Comparison of ENCODE assay signal across 21 mouse cellular contexts in genomic region chr4:58498734-58499133, GRCm38 (mm10). TPM values are rescaled to one million over a fixed set of nuclear protein-coding genes. Genes with fewer than 3 reads are reported as not detected.
DNase-seq lines count a peak whose midpoint lies in the region; ATAC-seq and TF ChIP-seq lines count a peak whose summit lies in the region.
"Had no signal": no experiment of that assay in that cellular context is flagged by ENCODE, and none has a peak within 500 bp of the region (broad histone marks: within the 10 kb centered on the region; RNA-seq: fewer than 3 reads in every experiment).

No protein-coding gene starts in this region.

- no peak for DNase-seq in embryonic facial prominence, embryonic 10.5 days (ENCODE audit: low spot score)
- DNase-seq in retina, postnatal 1 day = peak; percentile 12
- no peak for DNase-seq in retina, embryonic 14.5 days (ENCODE audit: low spot score)
- DNase-seq in intestine, embryonic 14.5 days (ENCODE audit: low spot score) = peak; percentile 52
- DNase-seq in lung, postnatal 0 days (ENCODE audit: low spot score) = no peak
- DNase-seq: adrenal gland, postnatal 10 days; cerebellum, adult 11-12 months; cerebellum, adult 9-11 months; cerebellum, postnatal 36 days; gastrocnemius, postnatal 25 days; heart, postnatal 14 days; kidney, adult 18-20 months had no signal

- H3K9ac ChIP-seq in embryonic facial prominence, embryonic 13.5 days = no peak overlapping the region
- no peak overlapping the region for H3K9ac ChIP-seq in intestine, embryonic 14.5 days (ENCODE audit: low read length)
- no peak overlapping the region for H3K9ac ChIP-seq in stomach, embryonic 15.5 days
- H3K9ac ChIP-seq in lung, postnatal 0 days (replicated peaks; ENCODE audit: low read depth) = no peak overlapping the region
- H3K9ac ChIP-seq in kidney, embryonic 16.5 days (replicated peaks; ENCODE audit: low read length) = no peak overlapping the region
- H3K9ac ChIP-seq: forebrain, embryonic 12.5 days; hindbrain, embryonic 14.5 days had no signal

- no peak overlapping the region for H3K4me2 ChIP-seq in embryonic facial prominence, embryonic 13.5 days
- H3K4me2 ChIP-seq in intestine, embryonic 14.5 days (ENCODE audit: low read length) = no peak overlapping the region
- H3K4me2 ChIP-seq in stomach, embryonic 15.5 days = no peak overlapping the region
- H3K4me2 ChIP-seq in lung, postnatal 0 days (replicated peaks; ENCODE audit: low read depth, low read length) = no peak overlapping the region
- no peak overlapping the region for H3K4me2 ChIP-seq in kidney, embryonic 16.5 days (replicated peaks; ENCODE audit: low read depth, low read length)
- H3K4me2 ChIP-seq: forebrain, embryonic 12.5 days; hindbrain, embryonic 14.5 days had no signal

- ATAC-seq in embryonic facial prominence, embryonic 13.5 days (ENCODE audit: insufficient number of reproducible peaks, insufficient read depth, low FRiP score, low TSS enrichment, low read depth) = no peak; the same call in 1 of the 2 replicates
- no peak for ATAC-seq in intestine, embryonic 14.5 days (replicated peaks; ENCODE audit: low FRiP score, low TSS enrichment, low read depth)
- ATAC-seq in stomach, embryonic 15.5 days (ENCODE audit: insufficient read depth, low FRiP score, low read depth) = no peak
- ATAC-seq in lung, postnatal 0 days = no peak
- ATAC-seq in kidney, embryonic 16.5 days (ENCODE audit: low FRiP score, low TSS enrichment) = no peak
- ATAC-seq: forebrain, embryonic 16.5 days; Patski had no signal

- TF ChIP-seq EP300 in lung, postnatal 0 days (IDR thresholded peaks at IDR 0.05) = no peak

- peaks cover 10% of the 10 kb centered on the region for H3K36me3 ChIP-seq in embryonic facial prominence, embryonic 13.5 days
- peaks cover 52% of the 10 kb centered on the region for H3K36me3 ChIP-seq in embryonic facial prominence, embryonic 10.5 days (replicated peaks)
- H3K36me3 ChIP-seq in intestine, embryonic 14.5 days (ENCODE audit: control insufficient read depth, insufficient read depth, low read length) = peaks cover 24% of the 10 kb centered on the region
- no peaks in the 10 kb centered on the region for H3K36me3 ChIP-seq in stomach, embryonic 15.5 days
- H3K36me3 ChIP-seq in lung, postnatal 0 days (ENCODE audit: insufficient read depth, low read length) = no peaks in the 10 kb centered on the region
- H3K36me3 ChIP-seq in kidney, embryonic 16.5 days (ENCODE audit: insufficient read depth, low read length) = peaks cover 5% of the 10 kb centered on the region; the same call in 1 of the 2 replicates
- H3K36me3 ChIP-seq: forebrain, embryonic 12.5 days had no signal

- H3K4me3 ChIP-seq in embryonic facial prominence, embryonic 13.5 days = no peak overlapping the region
- H3K4me3 ChIP-seq in embryonic facial prominence, embryonic 10.5 days = no peak overlapping the region
- H3K4me3 ChIP-seq in intestine, embryonic 14.5 days (ENCODE audit: low read depth, low read length) = no peak overlapping the region
- no peak overlapping the region for H3K4me3 ChIP-seq in stomach, embryonic 15.5 days (replicated peaks)
- no peak overlapping the region for H3K4me3 ChIP-seq in lung, postnatal 0 days (ENCODE audit: low read depth, low read length)
- no peak overlapping the region for H3K4me3 ChIP-seq in kidney, embryonic 16.5 days (ENCODE audit: low read length)
- H3K4me3 ChIP-seq: forebrain, embryonic 12.5 days; hindbrain, embryonic 10.5 days had no signal

- H3K9me3 ChIP-seq in embryonic facial prominence, embryonic 13.5 days = no peaks in the 10 kb centered on the region
- no peaks in the 10 kb centered on the region for H3K9me3 ChIP-seq in embryonic facial prominence, embryonic 10.5 days
- no peaks in the 10 kb centered on the region for H3K9me3 ChIP-seq in intestine, embryonic 14.5 days (ENCODE audit: control insufficient read depth, low read length)
- H3K9me3 ChIP-seq in stomach, embryonic 15.5 days = no peaks in the 10 kb centered on the region
- no peaks in the 10 kb centered on the region for H3K9me3 ChIP-seq in lung, postnatal 0 days (ENCODE audit: low read length)
- H3K9me3 ChIP-seq in kidney, embryonic 16.5 days (ENCODE audit: low read length) = no peaks in the 10 kb centered on the region
- H3K9me3 ChIP-seq: forebrain, embryonic 12.5 days; hindbrain, embryonic 10.5 days had no signal

- peaks cover 75% of the 10 kb centered on the region for H3K4me1 ChIP-seq in embryonic facial prominence, embryonic 13.5 days
- H3K4me1 ChIP-seq in embryonic facial prominence, embryonic 10.5 days = peaks cover 55% of the 10 kb centered on the region
- H3K4me1 ChIP-seq in intestine, embryonic 14.5 days (replicated peaks; ENCODE audit: control insufficient read depth, insufficient read depth, low read length) = peaks cover 25% of the 10 kb centered on the region
- H3K4me1 ChIP-seq in stomach, embryonic 15.5 days = peaks cover 30% of the 10 kb centered on the region
- no peaks in the 10 kb centered on the region for H3K4me1 ChIP-seq in lung, postnatal 0 days (ENCODE audit: insufficient read depth, low read depth, low read length)
- peaks cover 7% of the 10 kb centered on the region; the same call in 1 of the 2 replicates for H3K4me1 ChIP-seq in kidney, embryonic 16.5 days (ENCODE audit: insufficient read depth, low read length)

- H3K27me3 ChIP-seq in embryonic facial prominence, embryonic 13.5 days = no peaks in the 10 kb centered on the region
- H3K27me3 ChIP-seq in embryonic facial prominence, embryonic 10.5 days (replicated peaks; ENCODE audit: low read depth, poor library complexity, severe bottlenecking) = no peaks in the 10 kb centered on the region
- H3K27me3 ChIP-seq in intestine, embryonic 14.5 days (replicated peaks; ENCODE audit: control insufficient read depth, insufficient read depth, low read length) = no peaks in the 10 kb centered on the region
- H3K27me3 ChIP-seq in stomach, embryonic 15.5 days (replicated peaks) = no peaks in the 10 kb centered on the region
- H3K27me3 ChIP-seq in lung, postnatal 0 days (replicated peaks; ENCODE audit: insufficient read depth, low read length) = no peaks in the 10 kb centered on the region
- H3K27me3 ChIP-seq in kidney, embryonic 16.5 days (ENCODE audit: insufficient read depth, low read length) = no peaks in the 10 kb centered on the region
- H3K27me3 ChIP-seq: CH12.LX; forebrain, embryonic 12.5 days; Patski had no signal

- WGBS in embryonic facial prominence, embryonic 13.5 days = 70% methylated on average over 6 of the region's 6 CpGs
- 70% methylated on average over 6 of the region's 6 CpGs for WGBS in embryonic facial prominence, embryonic 10.5 days
- WGBS in intestine, embryonic 14.5 days = 67% methylated on average over 6 of the region's 6 CpGs
- WGBS in stomach, embryonic 15.5 days = 52% methylated on average over 6 of the region's 6 CpGs
- 64% methylated on average over 6 of the region's 6 CpGs for WGBS in lung, postnatal 0 days
- 72% methylated on average over 6 of the region's 6 CpGs for WGBS in kidney, embryonic 16.5 days

- H3K27ac ChIP-seq in embryonic facial prominence, embryonic 13.5 days = peak overlapping the region; percentile 64
- no peak overlapping the region for H3K27ac ChIP-seq in embryonic facial prominence, embryonic 10.5 days (replicated peaks)
- H3K27ac ChIP-seq in intestine, embryonic 14.5 days (ENCODE audit: low read depth) = no peak overlapping the region
- H3K27ac ChIP-seq in stomach, embryonic 15.5 days = peak overlapping the region; percentile 57; the same call in 1 of the 2 replicates
- no peak overlapping the region for H3K27ac ChIP-seq in lung, postnatal 0 days (ENCODE audit: low read length)
- H3K27ac ChIP-seq in kidney, embryonic 16.5 days (ENCODE audit: low read length) = no peak overlapping the region
- H3K27ac ChIP-seq: forebrain, embryonic 12.5 days; hindbrain, embryonic 10.5 days; hindbrain, embryonic 14.5 days had no signal

- no peak for TF ChIP-seq CTCF in lung, postnatal 0 days (IDR thresholded peaks at IDR 0.05)

RNA-seq across cellular contexts. Expression of gene Lpar1, which starts 55.0 kb away (rescaled TPM):
- polyA plus RNA-seq in embryonic facial prominence, embryonic 13.5 days (2015; fragmentation: Nextera tagmentation; extraction: Ambion mirVana) = 138 and 142 TPM in 2 replicates
- 129 and 155 TPM in 2 replicates for polyA plus RNA-seq in embryonic facial prominence, embryonic 10.5 days (2016; fragmentation: Nextera tagmentation; extraction: Ambion mirVana)
- polyA plus RNA-seq in intestine, embryonic 14.5 days (2014; fragmentation: Nextera tagmentation; extraction: Ambion mirVana) = 57.0 and 66.2 TPM in 2 replicates
- polyA plus RNA-seq in stomach, embryonic 15.5 days (2015; fragmentation: Nextera tagmentation; extraction: Ambion mirVana) = 66.6 and 68.7 TPM in 2 replicates
- 29.5 and 31.8 TPM in 2 replicates for polyA plus RNA-seq in lung, postnatal 0 days (2015; fragmentation: Nextera tagmentation; extraction: Ambion mirVana)
- polyA plus RNA-seq in kidney, embryonic 16.5 days (2015; fragmentation: Nextera tagmentation; extraction: Ambion mirVana) = 36.2 and 37.0 TPM in 2 replicates

Comparison
In these comparisons a context has a peak if more than half of its experiments do, and no peak if none do; other contexts are left out.
1. H3K27ac ChIP-seq: peak in embryonic facial prominence, embryonic 13.5 days (single experiment) and stomach, embryonic 15.5 days (single experiment); none in embryonic facial prominence, embryonic 10.5 days (single experiment), intestine, embryonic 14.5 days (single experiment), lung, postnatal 0 days (single experiment) and kidney, embryonic 16.5 days (single experiment).
2. DNase-seq: peak in retina, postnatal 1 day (single experiment) and intestine, embryonic 14.5 days (single experiment); none in embryonic facial prominence, embryonic 10.5 days (single experiment), retina, embryonic 14.5 days (single experiment) and lung, postnatal 0 days (single experiment).